Mouse (Mus musculus): Measurements from ENCODE around the gene Lrp1.

GRCm38 (mm10) chr10:127669170-127669569 is 48.2 kb upstream of the Lrp1 start:
- TF ChIP-seq CTCF (conservative IDR thresholded peaks at IDR 0.05 in 1 of 2, IDR thresholded peaks at IDR 0.05 in 1 of 2; ENCODE audit: low read depth in 2 of 2, low read length in 2 of 2) (no peak), POLR2A (IDR thresholded peaks at IDR 0.05; ENCODE audit: low read depth, low read length) (no peak), NELFE (IDR thresholded peaks at IDR 0.05; ENCODE audit: low read depth, low read length) (no peak), MXI1 (IDR thresholded peaks at IDR 0.05; ENCODE audit: low read depth, low read length) (no peak), CHD1 (IDR thresholded peaks at IDR 0.05; ENCODE audit: low read depth, low read length) (no peak), NRF1 (IDR thresholded peaks at IDR 0.05; ENCODE audit: low read depth, low read length) (no peak), RCOR1 (conservative IDR thresholded peaks at IDR 0.05; ENCODE audit: low read depth, low read length) (no peak), MAZ (IDR thresholded peaks at IDR 0.05; ENCODE audit: low read depth, low read length) (no peak), ZKSCAN1 (IDR thresholded peaks at IDR 0.05; ENCODE audit: borderline replicate concordance, low read depth, low read length) (no peak), TBP (conservative IDR thresholded peaks at IDR 0.05; ENCODE audit: low read depth, low read length) (no peak), CHD2 (IDR thresholded peaks at IDR 0.05; ENCODE audit: low read length) (no peak), E2F4 (IDR thresholded peaks at IDR 0.05; ENCODE audit: insufficient replicate concordance, low read depth, low read length) (no peak), JUND (conservative IDR thresholded peaks at IDR 0.05; ENCODE audit: low read depth, low read length) (no peak)
